Mouse (Mus musculus) WW6 (cell line): ENCODE data around the gene Cenpf.
A peak's percentile ranks its signal among the peaks of the same experiment; 100 is the strongest.

Source experiments
- DNase-seq: peaks from one replicate; pipeline ENCODE4 v3.0.0-alpha.2; 2013; ENCODE audit warnings: low read depth, low spot score

Cenpf gene

DNA sequence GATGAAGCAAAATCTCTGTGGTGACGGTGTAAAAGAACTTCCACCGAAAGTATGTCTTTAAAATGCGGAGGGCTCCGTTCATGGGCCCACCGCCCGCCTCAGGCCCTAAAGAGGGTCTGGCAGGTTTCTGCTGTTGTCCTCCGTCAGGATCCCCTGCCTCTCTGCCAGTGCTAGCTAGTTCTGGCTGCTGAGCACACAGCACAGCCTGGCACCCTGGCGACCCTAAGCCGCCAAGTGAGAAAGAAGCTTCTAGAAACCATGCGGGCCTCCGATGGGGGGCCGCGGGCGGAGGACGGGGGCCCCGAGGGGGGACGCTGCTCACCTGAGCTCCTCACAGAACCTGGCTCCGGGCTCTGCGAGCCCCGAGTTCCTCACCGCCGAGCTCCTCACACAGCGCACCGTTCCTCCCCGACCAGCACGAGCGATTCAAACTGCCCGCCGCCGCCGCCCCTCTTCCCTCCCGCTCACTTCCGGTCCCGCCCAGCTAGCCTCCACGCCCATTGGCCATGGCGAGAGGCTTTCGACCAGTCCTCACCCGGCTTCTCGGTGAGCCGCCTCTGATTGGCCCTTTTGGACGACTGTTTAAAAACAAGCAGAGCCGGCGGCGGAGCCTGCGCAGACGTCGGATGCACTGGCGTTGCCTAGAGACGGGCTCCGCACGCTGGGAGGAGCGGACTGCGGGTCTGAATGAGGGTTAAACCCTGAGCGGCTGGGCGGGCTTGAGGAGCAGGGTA lies at the start of gene Cenpf:
TSS of gene Cenpf (minus strand) at position 433 of the 734 bp plus-strand sequence.
- peak; percentile 96 for DNase-seq

GRCm38 (mm10) chr1:189732156-189732555 lies 44.3 kb upstream of the Cenpf start:
- no peak for DNase-seq

DNA sequence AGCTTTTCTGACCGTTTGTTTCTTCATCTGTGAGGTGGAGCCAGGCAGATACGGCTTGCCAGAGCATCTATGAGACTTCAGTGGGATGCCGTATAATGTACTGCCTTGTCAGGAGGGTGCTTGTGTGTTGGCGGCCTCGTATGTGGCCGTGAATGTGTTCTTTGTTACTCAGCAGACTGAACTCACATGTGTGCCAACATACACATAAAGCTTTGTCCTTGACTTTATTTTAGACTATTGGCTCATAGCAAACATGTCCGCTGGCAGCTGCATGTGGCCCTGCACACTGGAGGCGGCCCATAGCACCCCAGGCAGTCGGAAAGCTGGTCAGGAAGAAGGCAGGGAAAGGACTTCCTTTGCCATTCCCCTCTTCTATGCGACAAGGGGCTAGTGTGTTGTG lies 43.8 kb upstream of the Cenpf start:
- no peak for DNase-seq

DNA sequence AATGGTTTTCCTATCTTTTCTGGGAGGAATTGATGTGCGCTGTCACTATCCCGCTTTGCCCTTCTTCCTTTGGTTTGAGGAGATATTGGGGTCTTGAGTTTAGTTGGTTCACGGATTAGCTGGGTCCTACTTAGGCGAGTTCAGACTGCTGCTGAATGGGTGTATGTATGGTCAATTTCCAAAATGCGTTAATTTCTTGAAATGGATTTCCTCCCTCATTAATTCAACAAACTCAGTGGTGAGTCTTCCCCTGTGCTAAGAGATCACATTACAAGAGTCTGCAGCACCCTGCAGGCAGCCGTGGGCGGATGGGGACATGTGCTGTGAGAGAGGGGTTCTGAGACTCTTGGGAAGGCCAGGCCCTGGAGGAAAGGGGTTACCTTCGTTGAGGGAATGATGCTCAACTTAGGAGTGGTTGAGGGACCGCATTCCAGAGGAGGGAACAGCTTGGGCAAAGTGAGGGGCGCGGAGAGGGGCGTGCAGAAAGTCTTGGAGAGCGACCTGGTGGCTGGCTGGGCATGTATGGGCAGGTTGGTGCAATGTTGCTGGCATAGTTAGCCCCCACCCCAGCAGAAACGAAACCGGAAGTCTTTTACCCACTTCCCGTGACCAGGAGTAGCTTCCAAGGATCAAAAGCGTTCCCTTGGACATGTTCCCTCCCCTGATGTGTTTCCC lies 41.4 kb upstream of the Cenpf start:
- no peak for DNase-seq

GRCm38 (mm10) chr1:189728784-189729115 lies 40.9 kb upstream of the Cenpf start:
- DNase-seq: no peak

- no peak for DNase-seq
These were observed 40.2 kb upstream of the Cenpf start, which contains the start of gene Ptpn14 for GRCm38 (mm10) chr1:189727884-189728783. Gene Ptpn14 (plus strand): TSS chr1:189728268.

GRCm38 (mm10) chr1:189727346-189727883 lies 39.5 kb upstream of the Cenpf start:
- DNase-seq: no peak

GRCm38 (mm10) chr1:189726121-189726520 lies 38.2 kb upstream of the Cenpf start:
- no peak for DNase-seq

GRCm38 (mm10) chr1:189718600-189718999 lies 30.7 kb upstream of the Cenpf start:
- DNase-seq: no peak

DNA sequence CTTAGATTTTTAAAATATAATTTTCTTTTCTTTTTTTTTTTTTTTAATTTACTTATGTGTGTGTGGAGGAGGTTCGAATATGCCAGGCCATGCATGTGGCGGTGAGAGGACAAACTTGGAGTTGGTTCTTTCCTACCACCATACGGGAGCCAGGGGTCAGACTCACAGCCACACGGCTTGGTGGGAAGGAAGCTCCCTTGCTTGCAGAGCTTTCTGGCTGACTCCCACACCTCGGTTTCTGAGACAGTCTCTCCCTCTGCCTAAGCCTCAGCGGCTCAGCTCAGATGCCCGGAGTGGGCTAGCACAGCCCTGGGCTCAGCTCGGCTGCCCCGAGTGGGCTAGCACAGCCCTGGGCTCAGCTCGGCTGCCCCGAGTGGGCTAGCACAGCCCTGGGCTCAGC lies 29.7 kb upstream of the Cenpf start:
- DNase-seq: no peak

GRCm38 (mm10) chr1:189715915-189716797 lies 28.3 kb upstream of the Cenpf start:
- no peak for DNase-seq

GRCm38 (mm10) chr1:189709001-189709400 lies 21.1 kb upstream of the Cenpf start:
- no peak for DNase-seq

DNA sequence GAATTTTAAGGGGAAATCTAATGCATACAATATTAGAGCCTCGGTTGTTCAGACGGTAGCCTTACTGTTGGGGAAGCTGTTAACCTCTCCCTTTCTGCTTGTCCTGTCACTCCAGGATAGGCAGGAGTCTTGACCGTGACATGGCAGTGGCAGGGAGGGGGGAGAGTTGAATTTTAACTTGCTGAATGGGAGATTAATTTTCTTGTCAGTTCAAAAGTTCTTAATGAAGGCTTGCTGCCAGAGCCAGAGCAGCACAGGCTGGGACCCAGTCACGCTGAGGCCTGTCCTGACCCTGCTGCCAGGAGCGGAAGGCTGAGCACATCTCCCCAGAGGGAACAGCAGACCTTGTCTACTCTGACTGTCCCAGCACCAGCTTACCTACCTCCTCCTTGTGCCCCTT lies 19.5 kb upstream of the Cenpf start:
- DNase-seq: no peak

DNA sequence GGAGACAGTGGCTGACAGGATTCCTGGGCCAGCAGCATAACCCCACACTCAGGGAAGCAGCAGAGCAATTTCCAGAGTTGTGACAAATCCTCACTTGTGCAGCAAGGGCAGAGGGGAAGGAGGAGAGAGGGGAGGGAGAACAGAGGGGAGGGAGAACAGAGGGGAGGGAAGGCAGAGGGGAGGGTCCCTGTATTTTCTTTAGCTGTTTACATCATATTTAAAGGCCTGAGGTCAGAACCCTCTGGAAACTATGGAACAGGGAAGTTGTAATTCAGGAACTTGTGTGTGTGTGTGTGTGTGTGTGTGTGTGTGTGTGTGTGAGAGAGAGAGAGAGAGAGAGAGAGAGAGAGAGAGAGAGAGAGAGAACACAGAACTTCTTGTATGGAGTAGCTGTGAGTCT lies 19.1 kb upstream of the Cenpf start:
- no peak for DNase-seq

DNA sequence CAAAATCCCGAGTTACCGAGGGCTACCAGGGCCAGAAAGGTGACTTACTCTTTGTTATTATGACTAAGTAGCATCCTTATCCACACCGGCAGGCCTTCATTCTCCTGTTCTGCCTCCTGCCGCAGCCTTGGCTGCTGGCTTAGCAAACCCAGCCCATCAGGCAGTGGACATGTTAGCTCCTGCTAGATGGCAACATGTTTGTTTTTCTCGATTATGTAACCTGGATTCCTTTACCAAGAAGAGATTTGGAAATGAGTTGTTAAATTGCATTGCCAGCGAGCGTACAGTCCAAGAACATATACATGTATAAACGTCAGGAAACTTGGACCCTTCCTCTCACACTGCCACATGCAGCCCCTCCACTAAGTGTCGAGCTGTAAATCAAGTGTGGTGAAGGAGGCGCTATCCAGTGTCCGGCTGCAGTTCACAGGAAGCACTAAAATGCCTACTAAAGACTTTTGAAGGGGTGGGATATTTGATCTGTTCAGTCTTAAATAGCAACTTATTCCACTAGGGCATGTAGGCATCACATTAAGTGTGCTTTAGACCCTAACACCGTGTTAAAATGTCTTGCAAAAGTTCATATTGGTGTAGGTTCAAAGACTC lies 18.3 kb upstream of the Cenpf start:
- DNase-seq: no peak

DNA sequence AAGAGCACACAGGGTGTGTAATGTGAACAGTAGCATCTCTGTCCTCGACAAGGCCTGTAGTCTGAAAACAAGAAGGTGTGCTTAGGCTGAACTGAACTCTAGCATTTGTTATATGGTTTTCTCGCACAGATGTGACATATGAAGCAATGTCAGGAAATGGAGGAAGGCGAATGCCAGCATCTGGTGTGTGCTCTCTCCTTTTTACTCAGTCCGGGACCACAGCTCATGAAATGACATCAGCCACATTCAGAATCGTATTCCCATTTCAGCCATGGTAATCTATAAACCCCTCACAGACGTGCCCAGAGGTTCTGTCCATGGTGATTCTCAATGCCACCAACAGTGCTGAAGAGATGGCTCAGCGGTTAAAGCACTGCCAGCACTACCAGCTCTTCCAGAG lies 15.7 kb upstream of the Cenpf start:
- DNase-seq: no peak

DNA sequence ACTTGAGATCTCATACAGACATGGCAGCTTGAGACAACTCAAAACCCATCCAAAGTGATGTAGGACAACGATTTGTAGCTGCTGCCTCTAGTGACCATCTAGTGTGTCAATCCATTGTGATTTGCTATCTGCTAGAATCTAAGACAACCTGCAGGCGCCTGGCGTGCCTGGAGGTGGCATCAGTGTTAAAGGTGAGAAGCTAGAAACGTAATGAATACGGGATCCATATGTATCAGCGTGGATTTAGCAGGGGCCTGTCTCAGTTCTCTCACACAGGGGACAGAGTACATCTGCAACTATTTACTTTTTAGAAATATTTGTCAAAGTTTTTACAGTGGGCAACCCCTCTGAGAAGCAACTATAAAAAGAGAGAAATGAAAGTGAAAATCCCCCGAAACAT lies 15.3 kb upstream of the Cenpf start:
- DNase-seq: no peak

DNA sequence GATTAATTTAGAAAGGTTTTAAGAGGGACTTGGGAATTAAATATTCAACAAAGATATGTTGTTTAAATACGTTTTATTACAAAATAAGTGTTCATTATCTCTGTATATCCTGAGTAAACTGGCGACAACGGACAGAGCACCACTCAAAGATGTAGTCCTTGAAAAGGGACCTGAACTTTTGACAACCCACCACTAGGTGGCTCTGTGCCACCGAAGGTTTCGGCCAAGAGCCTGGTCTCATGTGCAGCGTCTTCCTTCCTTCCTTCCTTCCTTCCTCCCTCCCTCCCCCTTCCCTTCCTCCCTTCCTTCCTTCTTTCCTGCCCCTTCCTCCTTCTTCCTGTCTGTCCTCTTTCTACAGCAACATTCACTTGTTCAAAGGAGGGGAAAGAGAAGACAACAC lies 13.1 kb upstream of the Cenpf start:
- no peak for DNase-seq

DNA sequence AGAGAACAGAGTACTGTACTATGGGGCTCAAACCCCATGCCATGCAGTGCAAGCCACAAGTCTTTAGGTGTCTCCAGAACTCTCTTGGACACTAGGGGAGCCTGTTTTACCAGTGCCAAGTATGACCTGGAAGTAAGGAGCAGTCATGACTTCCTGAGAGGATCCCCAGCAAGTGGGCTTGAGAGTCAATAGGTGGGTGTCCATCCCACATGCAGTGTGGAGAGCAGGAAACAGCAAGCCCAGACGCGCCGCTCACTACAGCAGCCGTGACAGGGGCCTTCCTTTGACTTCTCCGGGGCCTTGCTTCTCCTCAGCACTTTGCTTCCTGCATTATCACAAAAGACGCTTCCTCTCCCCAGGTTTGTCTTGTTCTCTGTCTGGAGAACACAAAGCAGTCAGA lies 12.3 kb upstream of the Cenpf start:
- DNase-seq: no peak

DNA sequence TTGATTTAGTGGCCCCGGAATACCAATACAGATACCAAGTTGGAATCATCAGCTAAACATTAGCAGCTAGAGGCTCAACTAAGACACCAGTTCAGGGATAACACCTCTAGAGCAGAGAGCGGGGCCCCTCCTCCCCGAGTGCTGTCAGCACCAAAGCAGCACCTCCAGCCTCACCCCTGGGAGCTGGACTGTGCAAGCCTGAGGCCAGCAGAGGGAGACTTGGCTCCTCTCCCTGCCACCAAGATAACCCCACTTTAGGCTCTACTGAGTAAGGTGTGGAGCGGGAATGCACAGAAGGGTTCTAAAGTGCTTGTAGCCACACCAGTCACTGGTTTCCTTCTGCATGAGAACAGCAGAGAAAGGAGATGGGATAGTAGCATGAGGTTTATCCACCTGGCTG lies 10.5 kb upstream of the Cenpf start:
- DNase-seq: no peak

GRCm38 (mm10) chr1:189695321-189695720 lies 7.4 kb upstream of the Cenpf start:
- DNase-seq: no peak
